Mouse (Mus musculus) gastrocnemius, adult 2 months (tissue): ENCODE measurements at regions not wholly inside any gene's neighbourhood (a gene's known extent, or its start where the extent isn't known, plus 50 kb on each side); places are given as distances from the start of the nearest gene placed in this dataset.
"Not testable (repeated sequence)": the region's sequence is repeated elsewhere in the genome, so short reads cannot be mapped to it uniquely, and the experiment has no call there.

Source experiments
- DNase-seq: peaks from one replicate; pipeline ENCODE4 v3.0.0; 2022
- H3K27ac ChIP-seq: fragments of 200-600 bp; 2 replicates; pipeline ENCODE4 v1.8.1; 2022; ENCODE audit warnings: mild to moderate bottlenecking
- H3K4me3 ChIP-seq: fragments of 200-600 bp; 2 replicates; pipeline ENCODE4 v1.8.1; 2022; ENCODE audit warnings: mild to moderate bottlenecking, moderate library complexity
- CTCF ChIP-seq: fragments of 200-600 bp; IDR thresholded peaks from 2 replicates; pipeline ENCODE4 v1.8.1; 2022; ENCODE audit warnings: antibody characterized with exemption, mild to moderate bottlenecking, moderate library complexity
- intact Hi-C: fragments of 180-260 bp; cut with DNase I; formaldehyde crosslinking; loops from one replicate; pipeline ENCODE4 v1.15.1; 2025

DNA sequence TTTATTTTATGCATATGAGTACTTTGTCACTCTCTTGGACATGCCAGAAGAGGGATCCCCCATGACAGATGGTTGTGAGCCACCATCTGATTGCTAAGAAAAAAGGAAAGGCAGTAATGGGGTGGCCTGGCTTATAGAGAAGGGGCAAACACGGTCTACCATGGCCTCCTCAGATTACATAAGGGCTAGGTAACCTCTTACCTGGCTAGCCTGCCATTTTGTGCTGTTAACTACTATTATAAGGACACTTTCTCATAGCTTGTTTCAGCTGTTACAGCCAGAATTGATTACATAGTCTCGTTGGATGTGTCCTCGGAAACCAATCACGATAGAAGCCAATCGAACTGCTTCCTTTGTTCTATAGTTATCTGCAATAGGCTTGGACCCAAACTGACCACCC, 60.9 kb upstream of the Gm14496 start:
- no peak overlapping the region for H3K4me3 ChIP-seq
- H3K27ac ChIP-seq, result no peak overlapping the region
- no peak for DNase-seq
- no peak for TF ChIP-seq CTCF
- intact Hi-C loops, result no loop called here

DNA sequence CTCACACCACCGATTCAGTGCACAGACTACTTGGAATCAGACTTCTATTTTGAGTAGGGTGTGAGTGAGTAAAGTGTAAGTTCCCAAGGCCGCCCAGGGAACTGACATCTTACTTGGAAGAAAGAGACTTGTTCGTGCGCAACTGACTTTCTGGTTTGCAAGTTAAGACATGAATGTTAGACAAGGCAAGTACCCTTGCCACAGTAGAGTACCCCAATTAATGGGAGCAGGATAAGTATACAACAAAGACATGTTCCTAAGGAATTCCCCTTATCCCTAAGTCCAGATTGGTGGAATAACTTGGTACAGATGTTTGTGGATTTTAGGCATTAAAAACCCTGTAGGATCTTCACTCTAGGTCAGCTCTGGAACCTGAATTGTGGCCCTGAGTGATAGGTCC, 60.4 kb upstream of the Gm14496 start:
- H3K4me3 ChIP-seq, H3K27ac ChIP-seq, DNase-seq, intact Hi-C loops: not testable (repeated sequence)

DNA sequence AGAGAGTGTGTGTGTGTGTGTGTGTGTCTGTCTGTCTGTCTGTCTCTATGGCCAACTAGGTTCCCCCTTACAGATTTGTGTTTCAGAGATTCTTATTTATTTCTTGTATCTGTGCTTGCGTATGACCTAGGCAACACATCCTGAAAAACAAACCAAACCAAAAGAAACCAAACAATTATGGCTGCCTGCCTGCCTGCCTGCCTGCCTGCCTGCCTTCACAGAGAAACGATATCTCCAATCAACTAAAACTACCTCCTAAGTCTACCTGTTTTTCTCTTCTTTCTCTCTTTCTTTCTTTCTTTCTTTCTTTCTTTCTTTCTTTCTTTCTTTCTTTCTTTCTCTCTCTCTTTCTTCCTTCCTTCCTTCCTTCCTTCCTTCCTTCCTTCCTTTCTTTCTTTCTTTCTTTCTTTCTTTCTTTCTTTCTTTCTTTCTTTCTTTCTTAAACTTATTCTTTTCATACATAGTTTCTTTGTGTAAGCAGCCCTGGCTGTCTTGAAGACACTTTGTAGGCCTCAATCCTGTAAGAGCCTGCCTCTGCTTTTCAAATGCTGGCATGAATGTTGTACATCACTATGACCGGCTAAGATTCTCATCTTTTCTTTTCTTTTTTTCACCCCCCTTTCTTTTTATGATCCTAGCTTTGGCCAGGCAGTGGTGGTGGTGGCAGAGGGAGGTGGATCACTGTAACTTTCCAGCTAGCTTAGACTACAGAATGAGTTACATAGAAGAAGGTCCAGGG, 59.7 kb upstream of the Gm14496 start:
- intact Hi-C loops, H3K27ac ChIP-seq, H3K4me3 ChIP-seq: not testable (repeated sequence)
- peak; percentile 50 for DNase-seq

DNA sequence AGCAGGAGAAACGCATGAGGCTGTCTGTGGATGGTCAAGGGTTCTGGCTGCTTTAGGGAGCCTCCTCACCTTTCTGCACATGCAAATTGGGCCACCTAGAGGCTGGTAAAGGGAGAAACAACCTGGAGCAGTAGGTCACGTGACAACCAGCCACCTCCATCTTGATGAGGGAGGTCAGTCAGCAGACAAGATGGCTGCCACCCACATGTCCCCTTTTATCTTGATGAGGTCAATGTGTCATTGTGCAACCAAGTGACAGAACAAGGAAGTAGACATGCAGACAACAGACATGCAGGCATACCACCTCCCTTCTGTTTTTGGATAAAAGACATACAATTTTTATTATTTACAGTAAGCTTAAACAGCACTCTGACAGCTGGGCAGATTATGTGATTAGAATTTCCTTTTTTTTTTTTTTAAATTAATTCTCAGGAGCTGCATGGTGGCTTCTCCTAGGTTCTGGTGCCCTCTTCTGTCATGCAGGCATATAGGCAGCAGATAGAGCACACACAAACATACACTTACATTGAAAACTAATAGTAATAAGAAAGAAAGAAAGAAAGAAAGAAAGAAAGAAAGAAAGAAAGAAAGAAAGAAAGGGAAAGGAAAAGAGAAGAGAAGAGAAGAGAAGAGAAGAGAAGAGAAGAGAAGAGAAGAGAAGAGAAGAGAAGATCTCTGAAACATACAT, 58.9 kb upstream of the Gm14496 start:
- H3K4me3 ChIP-seq, result no peak overlapping the region
- DNase-seq, result no peak
- no peak for TF ChIP-seq CTCF
- H3K27ac ChIP-seq, result no peak overlapping the region
- intact Hi-C loops, result no loop called here
